Mouse (Mus musculus) olfactory bulb, adult 2 months (tissue): ENCODE results near the gene Prc1.

Experiments used
- CTCF ChIP-seq: fragments of 200-500 bp; IDR thresholded peaks from 2 replicates; pipeline ENCODE4 v1.5.1; 2012; ENCODE audit warnings: low read depth, mild to moderate bottlenecking, low read length, moderate library complexity; ENCODE audit not compliant: insufficient read depth
- POLR2A ChIP-seq: fragments of 200-500 bp; IDR thresholded peaks from 2 replicates; pipeline ENCODE4 v1.6.1; 2012; ENCODE audit warnings: mild to moderate bottlenecking, low read depth, low read length, moderate library complexity; ENCODE audit not compliant: insufficient read depth

GRCm38 (mm10) chr7:80280998-80281397 lies 13.3 kb upstream of the Prc1 start:
- TF ChIP-seq POLR2A (no peak), CTCF (no peak)
